Mouse (Mus musculus) heart, embryonic 16.5 days (tissue): Measurements from ENCODE around the gene Neo1. TPM values are rescaled to one million over a fixed set of nuclear protein-coding genes. Genes with fewer than 3 reads are reported as not detected.

Source experiments
- ATAC-seq: fragments of 200-750 bp; cut with Nextera tagmentation; replicated peaks from 2 replicates; pipeline ENCODE4 v1.8.0; 2017; ENCODE audit warnings: moderate number of reproducible peaks; ENCODE audit not compliant: insufficient read depth, low FRiP score; ENCODE audit errors: extremely low read depth
- H3K27ac ChIP-seq: fragments of 300-500 bp; sonication (generic); 2 replicates; pipeline ENCODE4 v1.5.1; 2014; ENCODE audit warnings: mild to moderate bottlenecking, low read length, control low read depth, moderate library complexity
- H3K27me3 ChIP-seq: fragments of 300-500 bp; sonication (generic); 2 replicates; pipeline ENCODE4 v1.6.1; 2014; ENCODE audit warnings: low read length, mixed read lengths; ENCODE audit not compliant: control insufficient read depth, insufficient read depth
- H3K36me3 ChIP-seq: fragments of 300-500 bp; sonication (generic); 2 replicates; pipeline ENCODE4 v1.6.1; 2014; ENCODE audit not compliant: control insufficient read depth, insufficient read depth
- H3K4me1 ChIP-seq: fragments of 300-500 bp; sonication (generic); 2 replicates; pipeline ENCODE4 v1.6.1; 2014; ENCODE audit warnings: low read length, mixed read lengths; ENCODE audit not compliant: control insufficient read depth, insufficient read depth
- H3K4me2 ChIP-seq: fragments of 300-500 bp; sonication (generic); 2 replicates; pipeline ENCODE4 v1.6.1; 2014; ENCODE audit warnings: low read depth, mild to moderate bottlenecking, control low read depth, low read length
- H3K4me3 ChIP-seq: fragments of 300-500 bp; sonication (generic); 2 replicates; pipeline ENCODE4 v1.5.1; 2014; ENCODE audit warnings: mild to moderate bottlenecking, control low read depth, low read length
- H3K9ac ChIP-seq: fragments of 300-500 bp; sonication (generic); 2 replicates; pipeline ENCODE4 v1.6.1; 2014; ENCODE audit warnings: low read length, control low read depth
- H3K9me3 ChIP-seq: fragments of 300-500 bp; sonication (generic); replicated peaks from 2 replicates; pipeline ENCODE4 v1.6.1; 2016; ENCODE audit warnings: low read length; ENCODE audit not compliant: control insufficient read depth
- WGBS: fragments of 180-500 bp; shearing (Covaris S2); extraction: QIAGEN DNeasy Blood & Tissue Kit; methylation state at CpG from one replicate; pipeline ENCODE4 v1.1.7; 2014; 5-methylcytosine and 5-hydroxymethylcytosine counted together
- polyA plus RNA-seq: library from polyadenylated mRNA; unstranded; fragments of >200 nt; fragmentation: Nextera tagmentation; extraction: Ambion mirVana; gene quantifications from 2 replicates; pipeline ENCODE4 v1.2.1, GENCODE M21; 2015

Gene Neo1
- 21.8 and 24.5 TPM in 2 replicates for polyA plus RNA-seq

DNA sequence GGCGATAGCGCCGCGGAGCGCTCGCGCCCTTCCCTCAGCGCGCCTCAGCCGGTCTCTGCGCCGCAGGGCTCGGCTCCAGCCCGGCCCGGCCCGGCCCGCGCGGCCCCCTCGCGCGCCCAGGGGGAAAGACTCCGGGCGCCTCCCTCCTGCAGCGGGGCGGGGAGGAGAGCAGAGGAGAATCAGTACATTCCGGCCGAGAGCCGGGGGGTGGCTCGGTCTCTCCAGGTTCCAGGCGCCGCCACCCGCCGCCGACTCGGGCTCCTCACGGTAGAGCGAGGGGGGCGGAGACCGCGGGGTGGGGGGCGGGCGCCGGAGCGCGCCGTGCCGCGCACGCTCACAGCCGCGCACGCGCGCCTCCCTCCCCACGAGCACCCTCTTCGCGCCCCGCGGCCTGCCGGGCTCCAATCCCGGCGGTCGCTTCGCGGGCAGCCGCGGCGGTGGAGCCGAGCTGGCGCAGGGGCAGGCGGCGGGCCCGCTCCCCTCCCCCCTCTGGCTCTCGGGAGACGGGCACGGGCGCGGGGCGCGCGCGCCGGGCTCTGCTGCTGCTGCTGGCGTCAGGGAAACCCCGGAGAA lies at the start of gene Neo1:
TSS of gene Neo1 (minus strand) at position 283 of the 573 bp plus-strand sequence.
- Histone ChIP-seq H3K36me3 (no peaks in the 10 kb centered on the region), H3K4me2 (peak within 1 kb of the TSS; percentile 84), H3K27ac (peak within 1 kb of the TSS; percentile 100), H3K27me3 (no peaks in the 10 kb centered on the region), H3K9me3 (0 out of 2 replicates have a peak, but pooled peaks cover 2% of the 10 kb centered on the region), H3K4me1 (peaks cover 17% of the 10 kb centered on the region; the same call in 1 of the 2 replicates), H3K4me3 (peak within 1 kb of the TSS; percentile 100), H3K9ac (peak within 1 kb of the TSS; percentile 98)
- WGBS: under 1% methylated on average over 49 of the region's 86 CpGs
- ATAC-seq: peak; percentile 90

- Histone ChIP-seq H3K36me3 (no peaks in the 10 kb centered on the region), H3K27ac (no peak overlapping the region), H3K4me1 (peaks cover 16% of the 10 kb centered on the region), H3K27me3 (no peaks in the 10 kb centered on the region), H3K4me3 (no peak overlapping the region), H3K9me3 (no peaks in the 10 kb centered on the region), H3K9ac (no peak overlapping the region), H3K4me2 (no peak overlapping the region)
- ATAC-seq: no peak
- WGBS: 80% methylated on average over 4 of the region's 4 CpGs
Observed at GRCm38 (mm10) chr9:59075632-59076031, 39.4 kb upstream of the Neo1 start.

DNA sequence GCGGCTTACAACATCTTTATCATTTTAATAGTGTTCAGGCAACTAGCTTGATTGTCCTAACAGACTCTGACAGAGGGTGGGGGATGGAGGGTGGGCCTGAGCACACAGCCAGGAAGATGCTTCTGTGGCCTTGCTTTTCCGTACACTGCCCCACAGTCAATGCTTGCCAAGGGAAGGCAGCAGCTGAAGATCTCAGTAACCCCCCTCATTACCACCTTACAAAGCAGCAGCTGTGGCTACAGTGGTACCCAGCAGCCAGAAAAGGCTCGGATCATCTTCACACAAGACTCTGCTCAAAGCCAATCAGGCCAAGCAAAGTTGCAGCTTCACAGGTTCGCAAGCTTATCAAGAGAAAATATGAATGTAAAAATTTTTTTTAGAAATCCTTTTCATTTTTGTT lies 37.6 kb upstream of the Neo1 start:
- no peak overlapping the region for H3K27ac ChIP-seq
- H3K4me1 ChIP-seq: peaks cover 16% of the 10 kb centered on the region
- no peak overlapping the region for H3K4me2 ChIP-seq
- H3K36me3 ChIP-seq: no peaks in the 10 kb centered on the region
- no peaks in the 10 kb centered on the region for H3K27me3 ChIP-seq
- WGBS: 87% methylated on average over 4 of the region's 4 CpGs
- no peak for ATAC-seq
- H3K9me3 ChIP-seq: no peaks in the 10 kb centered on the region
- H3K9ac ChIP-seq: no peak overlapping the region
- H3K4me3 ChIP-seq: no peak overlapping the region

DNA sequence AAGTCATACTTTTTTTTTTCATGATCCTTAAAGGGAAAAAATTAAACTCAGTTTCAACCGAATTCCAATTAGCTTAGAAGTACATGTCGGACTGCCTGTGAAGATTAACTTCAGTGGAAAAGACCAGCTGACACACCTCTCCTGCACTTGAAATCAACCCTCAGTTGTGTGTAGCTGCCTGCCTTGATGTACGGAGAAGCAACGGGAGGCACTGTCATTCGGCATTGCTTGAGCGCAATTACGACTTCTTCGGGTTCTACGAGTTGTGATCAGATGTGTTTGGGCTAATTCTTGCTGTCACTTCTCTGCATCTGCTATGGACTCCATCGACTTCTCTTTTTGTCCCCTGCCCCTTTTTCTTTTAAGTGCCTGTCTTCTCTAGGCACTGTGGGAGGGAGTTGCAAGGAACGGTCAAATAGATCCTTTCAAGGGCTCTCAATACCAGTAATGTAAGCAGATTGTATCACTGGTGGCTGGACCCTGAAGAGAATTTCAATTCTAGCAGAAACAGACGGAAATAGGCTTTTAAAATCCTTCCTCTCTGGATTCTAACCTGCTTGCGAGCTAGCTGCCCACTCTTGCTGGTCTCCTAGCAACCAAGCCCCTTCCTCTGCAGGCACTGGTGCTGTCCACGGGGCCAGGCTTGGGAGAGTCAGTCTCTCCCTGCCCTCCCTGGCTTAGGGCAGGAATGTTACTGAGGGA lies 36.0 kb upstream of the Neo1 start:
- WGBS: 43% methylated on average over 14 of the region's 14 CpGs
- Histone ChIP-seq H3K27me3 (no peaks in the 10 kb centered on the region), H3K9ac (no peak overlapping the region), H3K4me1 (peaks cover 17% of the 10 kb centered on the region), H3K4me3 (no peak overlapping the region), H3K9me3 (no peaks in the 10 kb centered on the region), H3K4me2 (no peak overlapping the region), H3K36me3 (no peaks in the 10 kb centered on the region), H3K27ac (no peak overlapping the region)
- ATAC-seq: no peak

DNA sequence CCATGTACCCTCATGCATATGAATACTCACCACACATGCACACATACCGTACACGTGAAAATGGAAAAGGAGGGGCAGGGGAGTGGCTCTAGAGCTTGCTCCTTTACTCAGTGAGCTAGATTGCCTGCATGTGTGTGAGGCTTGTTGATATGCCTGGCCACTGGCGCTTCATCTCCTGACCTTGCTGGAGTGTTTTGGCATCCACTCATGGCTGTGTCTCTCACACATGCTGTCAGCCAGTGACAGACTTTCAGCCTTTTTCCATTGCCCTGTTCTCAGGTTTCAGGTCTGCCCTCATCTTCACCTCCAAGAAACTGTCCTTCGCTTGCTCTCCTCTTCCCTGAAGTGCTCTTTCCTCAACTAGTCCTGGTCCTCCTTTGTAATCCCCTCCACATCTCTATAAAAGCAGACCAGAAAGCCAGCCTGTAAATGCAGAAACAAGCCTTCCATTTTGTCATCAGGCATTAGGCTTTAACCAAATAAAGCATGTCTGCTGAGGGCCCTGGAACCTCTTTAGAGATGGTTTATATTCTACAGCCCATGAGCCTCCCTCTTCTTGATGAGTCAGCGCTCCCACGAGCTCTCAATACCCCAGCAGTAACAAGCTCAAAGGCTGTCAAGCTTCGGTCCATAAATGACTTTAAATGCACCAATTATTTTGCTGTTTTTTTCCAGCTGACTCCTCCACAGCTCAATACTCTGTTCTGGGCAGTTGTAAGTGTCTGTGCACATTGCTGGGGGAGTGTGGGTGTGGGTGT lies 35.2 kb upstream of the Neo1 start:
- no peak overlapping the region for H3K4me2 ChIP-seq
- no peaks in the 10 kb centered on the region for H3K9me3 ChIP-seq
- peak overlapping the region; percentile 69 for H3K27ac ChIP-seq
- no peak overlapping the region for H3K9ac ChIP-seq
- ATAC-seq: peak; percentile 55; the same call in 1 of the 2 replicates
- H3K27me3 ChIP-seq: no peaks in the 10 kb centered on the region
- H3K4me1 ChIP-seq: peaks cover 25% of the 10 kb centered on the region
- H3K36me3 ChIP-seq: no peaks in the 10 kb centered on the region
- no peak overlapping the region for H3K4me3 ChIP-seq
- 41% methylated on average over 7 of the region's 7 CpGs for WGBS

- no peak overlapping the region for H3K9ac ChIP-seq
- H3K9me3 ChIP-seq: no peaks in the 10 kb centered on the region
- 85% methylated on average over 4 of the region's 4 CpGs for WGBS
Observed at GRCm38 (mm10) chr9:59070216-59070615, 34.0 kb upstream of the Neo1 start.

GRCm38 (mm10) chr9:59065616-59066301 lies 29.5 kb upstream of the Neo1 start:
- peaks cover 36% of the 10 kb centered on the region for H3K4me1 ChIP-seq

More at GRCm38 (mm10) chr9:59070216-59070615, 34.0 kb upstream of the Neo1 start:
- Histone ChIP-seq H3K27me3 (no peaks in the 10 kb centered on the region), H3K4me2 (no peak overlapping the region), H3K27ac (no peak overlapping the region), H3K36me3 (no peaks in the 10 kb centered on the region), H3K4me3 (no peak overlapping the region), H3K4me1 (peaks cover 36% of the 10 kb centered on the region)
- no peak for ATAC-seq

DNA sequence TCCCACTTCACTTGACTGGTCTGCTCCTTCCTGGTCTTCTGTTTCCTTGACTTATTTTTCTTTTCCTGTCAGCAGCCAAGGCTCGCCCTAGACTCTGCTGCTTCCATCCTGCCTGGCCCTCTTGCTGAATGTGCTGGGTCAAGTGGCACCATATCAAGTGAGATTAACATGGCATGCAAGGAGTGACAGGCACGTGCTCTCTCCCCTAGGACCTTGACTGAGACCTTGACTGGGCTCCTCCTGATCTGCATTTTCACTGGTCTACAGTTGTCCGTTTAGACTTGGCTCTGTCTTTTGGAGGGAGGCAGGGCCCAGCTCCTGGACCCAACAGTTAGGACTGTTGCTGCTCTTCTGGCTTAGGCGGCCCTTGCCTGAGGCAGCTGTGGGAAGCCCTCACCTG lies 26.2 kb upstream of the Neo1 start:
- Histone ChIP-seq H3K9me3 (no peaks in the 10 kb centered on the region), H3K27me3 (no peaks in the 10 kb centered on the region), H3K27ac (peak overlapping the region; percentile 96), H3K36me3 (no peaks in the 10 kb centered on the region), H3K4me3 (no peak overlapping the region), H3K9ac (peak overlapping the region; percentile 46; the same call in 1 of the 2 replicates), H3K4me1 (peaks cover 40% of the 10 kb centered on the region), H3K4me2 (no peak overlapping the region)
- WGBS: 22% methylated on average over 4 of the region's 4 CpGs
- ATAC-seq: peak; percentile 91

More at GRCm38 (mm10) chr9:59065616-59066301, 29.5 kb upstream of the Neo1 start:
- 19% methylated on average over 6 of the region's 6 CpGs for WGBS
- Histone ChIP-seq H3K9ac (no peak overlapping the region), H3K36me3 (no peaks in the 10 kb centered on the region), H3K27me3 (no peaks in the 10 kb centered on the region), H3K27ac (peak overlapping the region; percentile 64), H3K4me2 (peak overlapping the region; percentile 20; the same call in 1 of the 2 replicates), H3K9me3 (no peaks in the 10 kb centered on the region), H3K4me3 (no peak overlapping the region)
- ATAC-seq: no peak
